Mouse (Mus musculus) lung, adult 2 months (tissue): ENCODE data around the gene Sigmar1. TPM values are rescaled to one million over a fixed set of nuclear protein-coding genes. Genes with fewer than 3 reads are reported as not detected.

Source experiments
- DNase-seq: peaks from one replicate; pipeline ENCODE4 v3.0.0; 2022
- H3K4me1 ChIP-seq: fragments of 200-500 bp; 2 replicates; pipeline ENCODE4 v1.6.1; 2011; ENCODE audit warnings: low read length; ENCODE audit not compliant: control insufficient read depth, insufficient read depth
- H3K4me3 ChIP-seq: fragments of 200-500 bp; replicated peaks from 2 replicates; pipeline ENCODE3; 2011; ENCODE audit warnings: low read depth, mild to moderate bottlenecking, control low read depth, low read length; ENCODE audit errors: extremely low read depth
- CTCF ChIP-seq: fragments of 200-500 bp; IDR thresholded peaks from 2 replicates; pipeline ENCODE4 v1.5.1; 2011; ENCODE audit warnings: mild to moderate bottlenecking, low read length, control low read depth; ENCODE audit not compliant: insufficient read depth
- POLR2A ChIP-seq: fragments of 200-500 bp; IDR thresholded peaks from 2 replicates; pipeline ENCODE4 v1.6.1; 2011; ENCODE audit warnings: low read depth, mild to moderate bottlenecking, control low read depth, low read length, borderline replicate concordance; ENCODE audit errors: extremely low read depth
- WGBS: fragments of 180-500 bp; shearing (Covaris S2); methylation state at CpG from one replicate; pipeline ENCODE4 v1.1.7; 2018; 5-methylcytosine and 5-hydroxymethylcytosine counted together
- polyA plus RNA-seq: library from polyadenylated mRNA; depleted of rRNA; stranded (reverse); fragments of >200 nt; gene quantifications from 2 replicates; pipeline ENCODE4 v1.2.3, GENCODE M21; 2012

Gene Sigmar1
- polyA plus RNA-seq, 1 experiment: 70.9 TPM

GRCm38 (mm10) chr4:41745021-41745420 lies 10.9 kb downstream of the Sigmar1 start:
- H3K4me1 ChIP-seq: peaks cover 3% of the 10 kb centered on the region; the same call in 1 of the 2 replicates
- no peak overlapping the region for H3K4me3 ChIP-seq
- WGBS: 79% methylated on average over 1 of the region's 1 CpGs
- no peak for TF ChIP-seq POLR2A
- DNase-seq: no peak

DNA sequence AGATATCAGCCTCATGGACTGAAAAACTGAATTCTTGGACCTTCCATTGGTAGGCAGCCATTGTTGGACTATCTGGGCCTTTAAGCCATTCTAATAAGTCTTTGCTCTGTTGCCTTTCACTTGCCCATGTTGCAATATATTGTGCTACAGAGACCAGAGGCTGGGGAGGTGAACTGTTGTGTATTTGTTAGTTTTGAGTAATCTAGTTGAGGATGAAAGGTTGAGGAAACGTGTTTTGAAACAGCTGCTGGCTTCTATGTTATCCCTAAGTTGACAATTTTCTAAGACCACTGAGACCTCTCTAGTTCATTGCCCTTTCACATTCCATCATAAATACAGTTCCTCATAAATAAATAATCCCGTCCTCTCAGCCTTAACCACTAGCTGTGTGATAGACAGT lies 11.8 kb downstream of the Sigmar1 start:
- TF ChIP-seq CTCF (no peak), POLR2A (no peak)
- H3K4me3 ChIP-seq: no peak overlapping the region
- no peak for DNase-seq
- peaks cover 3% of the 10 kb centered on the region; the same call in 1 of the 2 replicates for H3K4me1 ChIP-seq
- 71% methylated on average over 2 of the region's 2 CpGs for WGBS

- WGBS: under 1% methylated on average over 27 of the region's 27 CpGs
- peak overlapping the region; percentile 85 for H3K4me3 ChIP-seq
- DNase-seq: peak; percentile 91
- peaks cover 3% of the 10 kb centered on the region; the same call in 1 of the 2 replicates for H3K4me1 ChIP-seq
- TF ChIP-seq POLR2A (peak; percentile 92; the same call in 1 of the 2 replicates), CTCF (no peak)
Observed at GRCm38 (mm10) chr4:41741158-41741560, 14.8 kb downstream of the Sigmar1 start.

DNA sequence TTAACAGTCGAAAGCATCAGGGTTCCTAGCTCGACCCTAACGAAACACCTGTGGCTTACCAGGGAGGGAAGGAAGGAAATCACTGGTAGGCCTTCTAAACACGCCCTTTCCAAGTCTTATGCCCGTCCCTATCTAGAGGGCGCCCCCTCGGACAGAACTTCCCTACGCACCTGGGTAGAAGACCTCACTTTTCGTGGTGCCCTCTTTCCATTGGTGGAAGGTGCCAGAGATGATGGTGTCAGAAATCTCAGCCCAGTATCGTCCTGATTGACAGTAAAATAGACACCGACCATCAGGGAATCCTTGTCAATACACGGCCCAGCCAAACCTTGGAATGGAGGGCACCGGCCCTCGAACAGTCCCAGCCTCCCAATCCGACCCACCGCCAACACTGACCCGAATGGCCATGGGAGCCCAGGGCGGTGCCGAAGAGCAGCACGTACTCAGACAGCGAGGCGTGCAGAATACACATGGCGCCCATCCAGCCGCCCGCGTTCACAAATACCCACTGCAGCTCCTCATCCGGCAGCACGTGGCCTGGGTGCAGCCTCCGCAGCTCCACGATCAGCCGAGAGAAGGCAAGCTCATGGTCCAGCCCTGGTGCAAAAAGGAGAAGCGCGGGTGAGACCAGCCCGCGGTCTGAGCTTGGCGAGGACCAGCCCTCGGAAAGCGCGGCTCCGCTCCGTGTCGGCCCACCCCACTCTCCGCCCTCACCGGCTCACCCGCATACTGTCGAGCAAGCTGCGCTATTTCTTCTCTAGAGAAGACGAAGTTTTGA lies 15.4 kb downstream of the Sigmar1 start:
- peak overlapping the region; percentile 85 for H3K4me3 ChIP-seq
- WGBS: under 1% methylated on average over 48 of the region's 48 CpGs
- TF ChIP-seq POLR2A: no peak
- no peak for TF ChIP-seq CTCF
- no peak for DNase-seq
- peaks cover 3% of the 10 kb centered on the region; the same call in 1 of the 2 replicates for H3K4me1 ChIP-seq

DNA sequence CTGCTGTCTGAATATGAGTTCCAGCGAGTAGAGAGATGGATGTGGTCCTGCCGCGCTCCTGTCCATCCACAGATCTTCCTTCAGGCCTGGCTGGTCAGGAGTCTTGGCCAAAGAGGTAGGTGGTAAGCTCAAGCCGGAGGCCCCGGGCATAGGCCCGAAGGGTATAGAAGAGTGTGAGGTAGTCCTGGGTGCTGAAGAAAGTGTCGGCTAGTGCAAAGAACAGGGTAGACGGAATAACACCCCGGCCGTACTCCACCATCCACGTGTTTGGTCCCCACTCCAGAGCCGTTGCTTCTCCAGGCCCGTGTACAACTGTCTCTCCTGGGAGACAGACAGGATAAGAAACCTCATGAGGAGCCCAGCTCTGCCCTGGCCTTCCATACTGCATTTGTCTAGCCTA lies 16.7 kb downstream of the Sigmar1 start:
- Histone ChIP-seq H3K4me1 (peaks cover 3% of the 10 kb centered on the region; the same call in 1 of the 2 replicates), H3K4me3 (no peak overlapping the region)
- DNase-seq: no peak
- TF ChIP-seq POLR2A (no peak), CTCF (no peak)
- 93% methylated on average over 13 of the region's 13 CpGs for WGBS

DNA sequence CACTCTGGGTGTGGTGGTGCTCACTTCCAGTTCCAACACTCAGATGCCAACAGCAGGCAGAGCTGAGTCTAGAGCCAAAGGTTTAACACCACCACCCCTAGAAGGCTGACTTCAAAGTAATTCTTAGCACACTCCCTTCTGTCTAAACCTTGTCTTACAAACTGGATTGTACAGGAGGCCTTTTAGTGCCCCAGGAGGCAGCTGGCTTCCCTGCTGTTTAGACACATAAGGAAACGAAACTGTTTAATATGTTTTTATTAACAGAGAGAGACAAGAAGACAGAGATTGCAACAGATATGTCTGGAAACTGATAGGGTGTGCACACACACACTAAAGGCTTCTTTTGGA lies 17.7 kb downstream of the Sigmar1 start:
- H3K4me1 ChIP-seq: peaks cover 3% of the 10 kb centered on the region; the same call in 1 of the 2 replicates
- TF ChIP-seq POLR2A (no peak), CTCF (no peak)
- no peak overlapping the region for H3K4me3 ChIP-seq
- 58% methylated on average over 1 of the region's 1 CpGs for WGBS
- no peak for DNase-seq

GRCm38 (mm10) chr4:41737602-41738255 lies 18.2 kb downstream of the Sigmar1 start:
- peak; percentile 95 for TF ChIP-seq CTCF
- no peak for TF ChIP-seq POLR2A
- DNase-seq: peak; percentile 53
- Histone ChIP-seq H3K4me1 (peaks cover 3% of the 10 kb centered on the region; the same call in 1 of the 2 replicates), H3K4me3 (no peak overlapping the region)
- WGBS: 26% methylated on average over 8 of the region's 8 CpGs

GRCm38 (mm10) chr4:41731052-41731765 lies 24.7 kb downstream of the Sigmar1 start, which contains the start of gene Arid3c:
Gene Arid3c (minus strand): TSS chr4:41731142.
- no peak for TF ChIP-seq CTCF
- TF ChIP-seq POLR2A: no peak
- no peaks in the 10 kb centered on the region for H3K4me1 ChIP-seq
- 3% methylated on average over 50 of the region's 50 CpGs for WGBS
- DNase-seq: no peak
- H3K4me3 ChIP-seq: no peak within 1 kb of the TSS

DNA sequence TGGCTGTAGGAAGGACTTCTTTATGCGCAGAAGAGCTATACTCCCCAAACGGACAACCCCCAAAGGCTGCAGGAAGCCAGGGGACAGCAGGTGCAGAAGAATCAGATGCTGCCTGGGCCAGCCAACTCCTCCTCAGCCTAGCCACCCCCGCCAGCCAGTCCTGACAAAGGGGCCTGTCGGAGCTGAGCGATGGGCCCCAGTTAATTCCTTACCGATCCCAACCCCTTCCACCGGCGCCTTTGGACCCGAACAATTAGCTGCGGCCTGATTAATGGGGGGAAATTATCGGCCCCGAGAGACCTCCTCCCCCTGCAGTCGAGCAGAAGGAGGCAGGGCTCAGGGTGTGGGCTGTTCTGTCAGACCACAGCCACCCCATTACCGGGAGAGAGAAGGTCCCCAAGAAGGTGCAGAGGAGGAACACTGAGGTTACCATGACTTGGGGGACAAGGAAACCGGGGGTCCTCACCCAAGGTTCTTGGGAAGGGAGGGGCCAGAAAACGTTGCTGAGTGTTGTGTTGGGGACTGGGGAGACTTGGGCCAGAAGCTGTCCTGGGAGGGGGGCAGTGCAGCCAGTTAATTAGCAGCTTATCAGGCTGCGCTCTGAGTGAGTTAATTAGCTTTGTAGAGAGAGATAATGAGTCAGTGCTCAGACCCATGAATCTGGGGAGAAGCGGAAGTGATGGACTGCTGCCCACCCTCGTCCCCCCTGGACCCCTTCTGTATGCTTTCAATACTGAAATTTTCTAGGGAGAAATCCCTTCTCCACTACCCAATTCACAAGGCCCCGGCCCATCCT lies 28.9 kb downstream of the Sigmar1 start:
- no peak for DNase-seq
- TF ChIP-seq CTCF (no peak), POLR2A (no peak)
- 19% methylated on average over 20 of the region's 20 CpGs for WGBS
- no peak overlapping the region for H3K4me3 ChIP-seq
- H3K4me1 ChIP-seq: no peaks in the 10 kb centered on the region
